Mouse (Mus musculus) WW6 (cell line): Measurements from ENCODE around the gene Serf2.

Experiments used
- DNase-seq: peaks from one replicate; pipeline ENCODE4 v3.0.0-alpha.2; 2013; ENCODE audit warnings: low read depth, low spot score

Gene Serf2

DNA sequence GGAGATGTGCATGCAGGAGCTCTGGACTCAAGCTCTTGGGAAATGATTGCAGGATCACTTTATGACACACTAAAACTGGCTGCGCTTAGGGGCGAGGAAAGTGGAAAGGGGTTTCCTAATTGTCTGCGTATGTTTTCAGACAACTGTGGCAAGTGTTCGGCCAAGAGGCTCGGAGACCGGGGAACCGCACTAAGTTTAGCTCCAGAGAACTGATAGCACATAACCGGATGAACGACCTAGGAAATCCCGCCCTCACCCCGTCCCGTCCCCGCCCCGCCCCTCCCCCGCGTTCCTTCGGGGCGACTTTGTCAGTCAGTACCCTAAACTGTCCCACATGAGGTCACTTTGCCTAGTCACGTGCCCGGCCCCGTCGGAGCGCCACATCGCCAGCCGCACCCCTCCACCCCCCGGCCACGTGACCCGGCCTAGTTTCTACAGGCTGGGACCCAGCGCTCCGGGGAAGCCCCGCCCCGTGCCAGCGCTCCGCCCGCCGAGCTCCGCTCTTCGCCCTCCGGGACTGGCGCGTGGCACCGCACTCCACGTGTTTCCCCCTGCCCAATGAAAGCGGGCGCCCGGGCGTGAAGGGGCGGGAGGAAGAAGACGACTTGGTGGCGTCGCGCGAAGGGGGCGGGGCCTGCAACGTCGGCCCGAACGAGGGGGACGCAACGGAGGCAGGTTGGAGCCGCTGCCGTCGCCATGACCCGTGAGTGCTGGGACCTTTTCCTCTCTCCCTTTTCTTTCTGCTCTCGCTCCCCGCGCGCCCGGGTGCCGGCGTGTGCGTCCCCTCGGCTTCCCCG, at the start of gene Serf2:
Gene Serf2 (plus strand): TSS at position 457 of the 797 bp plus-strand sequence.
- peak; percentile 98 for DNase-seq

DNA sequence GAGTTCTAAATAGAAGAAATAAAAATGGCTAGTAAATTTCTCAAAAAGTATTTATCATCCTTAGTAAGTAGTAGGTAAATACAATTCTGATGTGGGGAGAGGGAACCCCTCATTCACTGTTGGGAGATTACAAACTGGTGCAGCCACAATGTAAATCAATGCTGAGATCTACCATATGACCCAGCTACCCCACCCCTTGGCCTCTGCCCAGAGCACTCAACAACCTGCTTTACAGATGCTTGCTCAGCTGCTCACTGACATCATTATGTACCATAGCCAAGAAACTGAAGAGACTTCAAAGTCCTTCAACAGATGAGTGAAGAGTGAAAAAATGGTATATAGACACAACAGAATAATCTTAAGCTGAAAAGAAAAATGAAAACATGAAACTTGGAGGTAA, 45.7 kb upstream of the Serf2 start:
- no peak for DNase-seq

DNA sequence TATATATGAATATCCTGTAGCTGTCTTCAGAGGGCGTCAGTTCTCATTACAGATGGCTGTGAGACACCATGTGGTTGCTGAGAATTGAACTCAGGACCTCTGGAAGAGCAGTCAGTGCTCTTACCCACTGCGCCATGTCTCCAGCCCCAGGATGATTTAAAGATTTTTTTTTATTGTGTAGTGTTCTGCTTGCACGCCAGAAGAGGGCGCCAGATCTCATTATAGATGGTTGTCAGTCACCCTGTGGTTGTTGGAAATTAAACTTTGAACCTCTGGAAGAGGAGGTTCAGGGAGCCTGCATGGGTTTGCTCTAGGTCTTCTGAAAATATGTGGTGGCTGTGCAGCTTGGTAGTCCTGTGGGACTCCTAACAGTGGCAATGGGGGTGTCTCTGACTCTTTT, 40.8 kb upstream of the Serf2 start:
- DNase-seq, result peak; percentile 36

DNA sequence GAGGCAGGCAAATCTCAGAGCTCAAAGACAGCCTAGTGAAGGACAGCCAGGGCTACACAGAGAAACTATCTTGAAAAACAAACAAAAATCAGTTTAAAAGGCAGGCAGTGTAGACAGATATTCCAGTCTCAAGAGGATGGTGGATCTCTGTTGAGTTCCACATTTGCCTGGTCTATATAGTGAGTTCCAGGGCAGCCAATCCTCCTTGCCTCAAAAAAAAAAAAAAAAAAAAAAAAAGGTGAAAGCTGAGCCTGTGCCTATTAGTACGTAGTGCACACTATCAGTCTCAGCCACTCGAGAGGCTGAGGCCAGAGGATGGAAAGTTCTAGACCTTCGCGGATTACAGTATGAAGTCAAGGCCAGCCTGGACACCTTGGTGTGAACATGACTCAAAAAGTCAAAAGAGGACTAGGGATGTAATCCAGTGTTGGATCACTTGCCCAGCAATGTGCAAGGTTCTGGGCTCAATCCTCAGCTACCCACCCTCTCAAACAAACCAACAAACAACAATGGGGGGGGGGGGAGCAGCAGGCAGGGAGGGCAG, 36.1 kb upstream of the Serf2 start:
- no peak for DNase-seq

DNA sequence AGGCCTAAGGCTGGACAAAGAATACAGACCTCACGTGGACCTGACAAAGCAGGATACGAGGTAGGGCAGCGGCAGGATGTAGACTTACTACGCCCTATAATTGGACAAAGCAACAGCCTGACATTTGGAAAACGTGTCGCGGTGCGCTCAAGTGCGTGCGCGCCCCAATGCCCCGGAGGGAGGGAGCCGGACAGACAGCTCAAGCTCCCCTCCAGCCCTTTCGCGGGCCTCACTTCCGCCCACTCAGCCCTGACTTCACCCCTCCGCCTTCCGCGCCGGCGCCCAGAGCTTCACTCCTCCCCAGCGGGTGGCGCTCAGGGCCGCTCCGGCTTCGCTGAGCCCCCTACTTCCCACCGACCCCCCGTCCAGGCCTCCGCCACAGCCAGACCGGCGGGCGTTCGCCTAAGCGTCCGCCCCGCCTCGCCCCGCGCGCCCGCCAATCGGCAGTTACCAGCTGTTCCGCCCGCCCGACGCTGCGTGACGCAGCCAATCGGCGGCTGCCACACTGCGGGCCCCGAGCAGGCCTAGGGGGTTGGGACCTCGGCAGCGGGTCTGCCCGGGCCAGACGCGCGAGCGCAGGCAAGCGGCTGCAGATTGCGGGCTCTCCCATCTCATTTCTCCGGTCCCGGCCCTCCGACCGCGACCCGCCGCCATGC, 35.5 kb upstream of the Serf2 start, which contains the start of the genes Pdia3 and Catsper2:
Gene Pdia3 (plus strand): TSS at position 389 of the 656 bp plus-strand sequence.
Gene Catsper2 (minus strand): TSS at position 406 of the 656 bp plus-strand sequence.
- peak; percentile 80 for DNase-seq

DNA sequence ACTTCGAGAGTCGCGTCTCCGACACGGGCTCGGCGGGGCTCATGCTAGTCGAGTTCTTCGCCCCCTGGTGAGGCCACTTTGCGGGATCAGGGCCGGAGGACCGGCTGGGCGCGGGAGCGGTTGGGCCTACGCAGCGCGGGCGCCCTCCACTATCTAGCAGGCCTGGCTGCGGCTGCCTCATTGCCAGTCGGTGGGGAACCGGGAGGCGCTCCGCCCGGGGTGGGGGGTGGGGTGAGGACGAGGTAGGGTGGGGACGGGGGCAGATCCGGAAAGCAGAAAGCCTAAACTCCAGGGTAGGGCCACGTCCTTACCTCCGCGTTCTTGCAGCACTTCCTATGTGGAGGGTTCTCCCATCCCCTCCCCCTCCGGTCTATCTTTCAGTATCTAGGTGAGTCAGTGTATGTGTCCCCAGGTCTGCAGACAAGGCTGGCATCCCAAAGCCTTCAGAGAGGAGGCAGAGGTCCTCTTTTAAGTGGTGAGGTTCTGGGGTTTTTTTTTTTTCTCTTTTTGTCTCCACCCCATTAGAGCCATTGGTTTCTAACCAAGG, 34.8 kb upstream of the Serf2 start:
- DNase-seq, result peak; percentile 16

DNA sequence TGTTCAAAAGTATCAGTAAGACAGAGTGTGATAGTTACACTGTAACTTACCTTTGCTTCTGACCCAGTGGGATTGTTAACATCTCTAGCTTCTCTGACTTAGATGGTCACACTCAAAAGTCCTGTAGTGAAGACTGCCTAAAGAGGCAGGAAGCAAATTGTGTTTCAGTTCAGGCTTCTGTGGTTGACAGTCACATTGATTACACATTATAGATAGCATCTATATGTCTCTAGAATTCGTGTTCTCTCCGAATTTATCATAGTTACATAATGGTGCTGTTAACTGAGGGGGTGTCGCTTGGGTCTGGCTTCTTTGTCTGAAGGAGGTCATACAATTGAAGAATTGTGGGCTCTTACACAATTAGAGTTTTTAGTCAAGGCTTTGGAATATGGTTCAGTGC, 33.9 kb upstream of the Serf2 start:
- no peak for DNase-seq

DNA sequence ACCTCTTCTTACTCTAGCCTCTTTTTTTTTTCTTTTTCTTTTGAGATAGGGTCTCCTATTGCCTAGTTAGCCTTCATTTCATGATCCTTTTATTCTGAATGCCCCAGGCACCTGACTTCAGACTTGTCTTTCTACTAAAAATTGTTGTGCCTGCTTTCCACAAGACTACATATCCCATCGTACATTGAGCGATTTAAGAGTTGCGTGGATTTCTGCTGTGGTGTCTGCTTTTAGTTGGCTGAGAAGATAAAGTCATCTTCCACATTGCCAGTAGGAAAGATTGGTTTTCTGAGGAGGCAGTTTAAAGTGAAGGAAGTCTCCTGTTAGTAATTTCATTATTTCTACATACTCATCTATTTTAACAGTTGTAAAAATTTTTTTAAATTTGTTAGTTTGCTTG, 33.4 kb upstream of the Serf2 start:
- no peak for DNase-seq

DNA sequence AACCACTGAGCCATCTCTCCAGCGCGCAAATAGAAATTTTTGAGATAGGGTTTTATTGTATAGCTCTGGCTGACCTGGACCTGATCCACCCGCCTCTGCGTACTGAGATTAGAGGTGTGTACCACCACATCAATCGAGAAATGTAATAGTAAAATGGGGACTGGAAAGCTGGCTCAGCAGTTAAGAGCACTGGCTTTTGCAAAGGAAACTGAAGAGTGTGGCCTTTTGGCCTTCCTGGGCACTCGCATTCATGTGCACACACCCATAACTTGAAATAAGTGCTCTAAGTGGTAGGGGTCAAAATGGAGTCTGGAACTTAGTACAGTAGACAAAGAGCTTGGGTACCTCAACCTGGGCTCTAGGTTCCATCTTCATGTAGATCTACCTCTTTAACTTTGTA, 32.6 kb upstream of the Serf2 start:
- no peak for DNase-seq

DNA sequence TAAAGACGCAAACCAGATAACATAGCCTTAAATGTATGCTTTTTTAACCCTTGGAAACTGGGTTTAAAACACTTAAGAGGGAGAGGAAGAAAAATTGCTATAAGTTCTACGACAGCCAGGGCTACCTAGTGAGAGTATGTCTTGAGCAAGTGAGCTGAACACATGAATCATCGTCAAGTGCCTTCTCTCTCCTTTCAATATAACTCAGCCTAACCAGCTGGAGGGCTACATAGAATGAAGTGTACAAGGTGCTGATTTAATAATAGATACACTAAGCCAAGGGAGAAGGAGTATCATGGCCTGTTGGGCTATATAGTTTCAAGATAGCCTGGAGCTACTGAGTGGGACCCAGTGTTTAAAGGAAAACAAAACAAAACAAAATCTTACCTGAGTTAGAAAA, 30.5 kb upstream of the Serf2 start:
- DNase-seq, result no peak

DNA sequence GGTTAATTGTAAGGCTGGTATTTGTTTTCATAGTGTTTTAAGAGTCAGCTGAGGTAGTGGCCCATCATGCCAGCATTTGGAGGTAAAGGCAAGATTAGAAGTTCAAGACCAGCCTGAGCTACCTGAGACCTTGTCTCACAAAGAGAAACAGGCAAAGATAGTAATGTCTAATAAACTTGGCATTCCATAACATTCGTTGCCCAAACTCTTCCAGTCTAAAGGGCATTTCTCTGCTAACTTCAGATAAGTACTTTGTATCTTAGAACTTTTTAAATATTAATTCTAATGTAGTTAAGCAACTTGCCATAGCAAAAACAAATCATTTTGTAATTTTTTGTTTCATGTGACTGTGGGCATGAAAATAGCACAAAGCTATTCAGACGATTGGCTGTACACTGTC, 25.8 kb upstream of the Serf2 start:
- no peak for DNase-seq

DNA sequence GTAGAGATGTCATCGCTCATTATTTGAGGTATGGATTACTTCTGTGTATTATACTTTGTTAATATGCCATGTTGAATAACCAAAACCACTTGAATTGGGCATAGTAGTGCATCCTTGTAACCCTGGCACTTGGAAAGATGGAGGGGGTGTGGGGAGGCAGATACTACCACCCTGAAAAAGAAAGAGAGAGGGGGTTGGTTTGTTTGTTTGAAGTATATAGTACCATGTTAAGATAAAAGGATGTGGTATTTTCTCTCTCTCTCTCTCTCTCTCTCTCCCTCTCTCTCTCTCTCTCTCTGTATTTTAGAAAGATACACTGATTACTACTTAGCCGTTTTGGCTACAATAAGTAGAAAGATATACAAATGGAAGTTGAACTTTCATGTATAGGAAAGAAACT, 23.1 kb upstream of the Serf2 start:
- no peak for DNase-seq

DNA sequence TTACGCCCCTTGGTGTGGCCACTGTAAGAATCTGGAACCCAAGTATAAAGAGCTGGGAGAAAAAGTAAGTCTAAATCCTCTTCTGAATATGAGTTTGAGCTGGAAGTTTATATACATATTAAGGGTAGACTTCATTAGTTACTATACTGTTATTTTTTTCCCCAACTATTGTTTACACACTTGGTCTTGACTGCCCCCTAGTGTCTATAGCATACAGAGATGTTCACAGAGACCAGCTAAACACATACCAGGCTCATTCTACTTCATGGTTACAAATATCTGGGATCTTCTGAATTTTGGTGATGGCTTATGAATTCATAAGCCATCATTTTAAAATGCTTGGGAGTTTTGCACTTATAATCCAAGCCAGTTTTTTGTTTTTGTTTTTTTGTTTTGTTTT, 14.1 kb upstream of the Serf2 start:
- DNase-seq, result no peak

DNA sequence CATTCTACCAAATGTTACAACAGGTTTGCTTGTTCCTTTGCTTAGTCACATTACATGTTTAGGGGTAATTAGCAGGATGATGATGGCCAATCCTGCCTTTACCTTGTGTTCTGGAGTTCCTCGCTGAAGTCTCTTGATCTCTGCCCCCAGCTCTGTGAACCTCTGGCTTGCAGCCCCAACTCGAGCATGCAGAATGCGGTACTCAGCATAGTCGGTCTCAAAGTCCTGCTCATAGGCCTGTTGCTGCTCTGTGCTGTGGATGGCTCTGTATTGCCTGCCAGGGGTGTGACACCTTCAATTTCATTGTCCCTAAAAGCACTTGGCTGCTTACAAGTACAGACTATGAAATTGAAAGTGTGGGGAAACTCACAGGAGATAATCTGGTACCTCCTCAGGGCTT, 9.2 kb upstream of the Serf2 start:
- no peak for DNase-seq

DNA sequence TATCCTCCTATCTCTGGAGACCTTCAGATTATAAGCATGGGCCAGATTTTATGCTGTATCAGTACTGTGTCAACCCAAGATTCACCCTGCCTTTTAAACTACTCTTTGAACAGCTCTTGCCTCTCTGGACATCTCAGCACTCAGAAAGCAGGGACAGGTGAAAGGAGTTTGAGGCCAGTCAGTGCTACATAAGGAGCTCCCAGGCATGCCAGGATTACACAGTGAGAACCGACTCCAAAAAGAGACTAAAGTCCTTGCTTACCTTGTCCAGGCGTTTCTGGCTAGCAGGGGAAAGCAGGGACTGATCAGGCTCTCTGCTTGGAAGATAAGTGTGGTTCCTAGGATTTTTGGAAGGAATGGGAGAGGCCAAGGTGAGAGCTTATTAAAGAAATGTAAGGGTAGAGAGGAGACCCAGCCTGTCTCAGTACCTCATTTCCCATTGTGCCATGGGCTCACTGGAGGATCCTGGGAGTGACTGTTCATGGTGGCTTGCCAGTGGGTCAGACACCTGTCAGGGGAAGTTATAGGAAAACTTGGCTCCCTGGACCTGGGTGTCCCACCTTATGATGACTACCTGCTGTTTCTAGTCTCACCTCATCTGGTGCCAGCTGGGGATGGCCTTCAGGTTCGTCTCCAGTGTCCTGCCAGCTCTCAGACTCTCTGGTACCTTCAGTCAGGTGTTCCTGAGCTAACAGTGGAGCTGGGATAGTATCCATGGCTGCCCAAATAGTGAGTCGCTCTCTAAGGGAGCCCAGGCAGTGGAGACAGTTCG, 8.0 kb upstream of the Serf2 start:
- DNase-seq, result no peak

DNA sequence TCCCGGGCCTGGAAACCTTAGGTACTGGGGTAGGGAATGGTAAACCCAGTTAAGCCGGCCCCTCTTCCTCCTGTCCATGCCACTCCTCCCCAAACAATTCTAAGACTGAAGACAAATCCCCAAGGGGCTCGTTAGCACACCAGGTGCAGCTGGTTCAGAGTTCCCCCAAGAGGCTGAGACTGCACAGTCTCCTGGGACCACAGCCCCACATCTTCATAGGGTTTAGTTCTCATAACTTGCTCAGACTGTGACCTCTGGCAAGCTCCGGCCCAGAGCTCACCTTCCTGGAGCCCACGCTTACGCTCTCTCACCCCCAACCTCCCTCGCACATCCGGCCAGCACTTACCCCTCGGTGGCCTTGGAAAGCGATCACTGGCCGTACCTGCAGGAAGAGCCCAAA, 7.2 kb upstream of the Serf2 start:
- DNase-seq, result no peak

DNA sequence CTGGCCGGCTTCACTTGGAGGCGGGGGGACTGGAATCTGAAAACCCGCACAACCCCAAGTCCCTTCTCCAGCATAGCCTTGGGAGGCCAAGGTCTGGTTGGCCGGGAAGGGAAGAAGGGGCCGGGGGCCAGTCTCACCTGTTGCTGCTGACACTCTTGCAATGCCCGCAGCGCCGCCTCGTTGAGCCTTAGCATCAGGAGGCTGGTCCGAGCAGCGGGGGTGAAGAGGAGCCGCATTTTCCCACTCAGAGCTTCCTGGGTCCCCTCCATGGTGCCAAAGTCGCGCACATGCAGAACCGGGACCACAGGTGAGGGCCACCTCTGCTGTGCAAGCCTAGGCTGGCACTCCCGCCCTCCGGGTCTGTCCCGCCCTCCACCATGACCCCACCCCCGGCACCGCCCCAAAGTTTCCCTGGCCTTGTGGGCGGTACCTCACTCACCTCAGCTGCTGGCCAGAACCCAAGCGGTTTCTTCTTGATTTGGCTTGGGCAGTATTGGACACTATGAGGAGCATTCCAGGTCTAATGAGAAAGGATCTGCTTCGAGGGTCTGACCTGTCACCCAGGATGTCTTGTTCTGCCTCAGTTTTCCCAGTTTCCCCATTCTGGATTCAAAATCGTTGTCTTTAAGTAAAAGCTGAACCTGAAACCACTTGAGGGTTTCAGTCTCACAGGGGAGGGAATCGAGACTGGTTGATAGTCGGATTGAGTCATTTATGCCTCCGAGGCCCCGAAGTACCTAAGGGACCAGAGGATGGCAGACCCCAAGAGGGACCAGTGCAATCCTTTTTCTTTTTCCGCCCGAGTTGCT, 6.5 kb upstream of the Serf2 start:
- no peak for DNase-seq

DNA sequence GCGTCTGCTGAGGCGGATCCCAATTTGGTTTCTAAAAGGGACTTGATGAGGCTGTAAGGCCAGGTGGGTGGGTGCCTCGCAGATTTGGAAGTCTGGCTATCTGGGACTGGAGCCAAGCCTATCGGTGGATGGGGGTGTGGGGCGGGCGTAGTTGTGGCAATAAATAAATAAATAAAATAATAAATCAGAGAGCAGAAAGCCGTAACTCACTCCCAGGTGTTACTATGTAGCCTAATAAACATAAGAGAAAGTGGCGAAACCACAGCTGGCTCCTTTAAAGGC, 6.0 kb upstream of the Serf2 start:
- DNase-seq, result no peak

DNA sequence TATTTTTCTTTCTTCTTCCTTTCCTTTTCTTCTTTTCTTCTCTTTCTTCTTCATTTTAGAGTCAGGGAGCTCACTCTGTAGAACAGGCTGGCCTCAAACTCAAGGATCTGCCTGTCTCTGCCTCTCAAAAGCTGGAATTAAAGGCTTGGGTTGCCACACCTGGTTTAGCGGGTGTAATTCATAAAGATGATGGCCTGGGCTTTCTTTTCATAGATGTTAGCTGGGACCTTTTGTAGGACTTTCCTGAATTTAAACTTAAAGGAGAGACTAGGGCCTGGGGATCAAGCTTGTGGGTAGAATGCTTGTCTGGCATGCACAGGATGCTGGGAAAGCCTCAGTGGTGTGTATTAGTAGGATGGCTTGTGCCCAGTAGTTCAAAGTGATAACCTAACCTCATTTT, 4.8 kb upstream of the Serf2 start, which contains the start of gene Ell3:
Gene Ell3 (minus strand): TSS at position 101 of the 400 bp plus-strand sequence.
- DNase-seq, result no peak

DNA sequence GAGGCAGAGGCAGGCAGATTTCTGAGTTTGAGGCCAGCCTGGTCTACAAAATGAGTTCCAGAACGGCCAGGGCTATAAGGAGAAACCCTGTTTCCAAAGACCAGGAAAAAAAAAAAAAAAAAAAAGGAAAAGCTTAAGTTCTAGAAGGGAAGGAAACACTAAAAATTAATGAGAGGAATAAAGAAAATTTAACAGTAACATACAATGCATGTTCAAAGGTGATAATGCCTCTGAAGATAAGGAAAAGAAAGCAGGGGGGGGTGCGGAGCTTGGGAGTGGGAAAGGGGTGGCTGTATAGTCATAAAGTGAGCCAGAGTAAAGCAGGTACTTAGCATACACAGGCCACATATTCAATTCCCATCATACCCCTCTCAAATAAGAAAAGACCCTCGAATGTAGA, 3.9 kb upstream of the Serf2 start:
- DNase-seq, result no peak

DNA sequence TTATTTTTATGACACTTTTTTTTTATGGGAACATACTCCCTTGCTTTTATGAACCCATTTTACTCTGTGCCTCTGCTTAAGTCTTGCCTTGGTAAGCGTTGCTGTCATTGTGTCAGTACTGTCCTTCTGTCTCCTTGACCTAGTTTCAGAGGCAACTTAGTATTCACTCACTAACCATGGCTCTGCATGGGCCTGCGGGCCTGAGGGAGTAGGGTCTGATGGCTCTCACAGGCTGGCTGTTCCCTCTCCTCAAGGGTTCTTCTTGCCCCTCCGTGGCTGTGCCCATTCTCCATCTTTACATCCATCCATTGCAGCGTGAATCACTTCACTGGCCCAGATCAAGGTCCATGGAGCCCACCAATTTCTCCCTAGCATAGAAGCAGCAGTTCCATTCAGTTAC, 2.5 kb upstream of the Serf2 start:
- DNase-seq, result no peak
